Comparison of ENCODE assay signal across 9 mouse cellular contexts in genomic region chr14:33250956-33251745, GRCm38 (mm10). TPM values are rescaled to one million over a fixed set of nuclear protein-coding genes. Genes with fewer than 3 reads are reported as not detected.
DNase-seq lines count a peak whose midpoint lies in the region; ATAC-seq lines count a peak whose summit lies in the region.
"Had no signal": no experiment of that assay in that cellular context is flagged by ENCODE, and none has a peak within 500 bp of the region (broad histone marks: within the 10 kb centered on the region; RNA-seq: fewer than 3 reads in every experiment).

No protein-coding gene starts in this region.

- H3K4me1 ChIP-seq in heart, embryonic 14.5 days (ENCODE audit: control insufficient read depth in 2 of 2, insufficient read depth in 2 of 2, low read length in 2 of 2), result peaks cover 8% of the 10 kb centered on the region in 2 experiments
- H3K4me1 ChIP-seq in hindbrain, embryonic 14.5 days (replicated peaks; ENCODE audit: control insufficient read depth, insufficient read depth, low read length), result peaks cover 11% of the 10 kb centered on the region
- peaks cover 14% of the 10 kb centered on the region; the same call in 1 of the 2 replicates for H3K4me1 ChIP-seq in midbrain, embryonic 14.5 days (ENCODE audit: control insufficient read depth, insufficient read depth, low read length)

- H3K36me3 ChIP-seq in heart, embryonic 14.5 days (ENCODE audit: control insufficient read depth, insufficient read depth, low read length), result no peaks in the 10 kb centered on the region
- no peaks in the 10 kb centered on the region for H3K36me3 ChIP-seq in hindbrain, embryonic 14.5 days (replicated peaks; ENCODE audit: control insufficient read depth, insufficient read depth)
- no peaks in the 10 kb centered on the region for H3K36me3 ChIP-seq in midbrain, embryonic 14.5 days (ENCODE audit: control insufficient read depth, insufficient read depth, low read length)

- WGBS in heart, embryonic 14.5 days, result 7% methylated on average over 13 of the region's 13 CpGs
- WGBS in hindbrain, embryonic 14.5 days, result 9% methylated on average over 13 of the region's 13 CpGs
- WGBS in midbrain, embryonic 14.5 days, result 9% methylated on average over 13 of the region's 13 CpGs

- H3K4me3 ChIP-seq in heart, embryonic 14.5 days (ENCODE audit: control insufficient read depth in 1 of 2, insufficient read depth in 1 of 2, low read depth in 1 of 2, low read length in 2 of 2), result peak overlapping the region; percentile 34 to 35
- peak overlapping the region; percentile 31 for H3K4me3 ChIP-seq in hindbrain, embryonic 14.5 days (replicated peaks; ENCODE audit: low read length)
- H3K4me3 ChIP-seq in midbrain, embryonic 14.5 days (replicated peaks; ENCODE audit: low read depth, low read length), result peak overlapping the region; percentile 33

- no peaks in the 10 kb centered on the region for H3K9me3 ChIP-seq in heart, embryonic 14.5 days (ENCODE audit: control insufficient read depth, low read length)
- H3K9me3 ChIP-seq in hindbrain, embryonic 14.5 days (ENCODE audit: control insufficient read depth, low read length), result no peaks in the 10 kb centered on the region
- no peaks in the 10 kb centered on the region for H3K9me3 ChIP-seq in midbrain, embryonic 14.5 days (ENCODE audit: control insufficient read depth, low read length)

- no peak for ATAC-seq in heart, embryonic 14.5 days (ENCODE audit: insufficient number of reproducible peaks, insufficient read depth, low FRiP score, low read depth)
- ATAC-seq in hindbrain, embryonic 14.5 days (ENCODE audit: low FRiP score), result no peak
- ATAC-seq in midbrain, embryonic 14.5 days (ENCODE audit: low FRiP score, low TSS enrichment), result no peak

- no peak overlapping the region for H3K27ac ChIP-seq in heart, embryonic 14.5 days (replicated peaks in 1 of 2; ENCODE audit: control insufficient read depth in 1 of 2, insufficient read depth in 1 of 2, low read depth in 2 of 2, low read length in 2 of 2)
- no peak overlapping the region for H3K27ac ChIP-seq in hindbrain, embryonic 14.5 days
- H3K27ac ChIP-seq in midbrain, embryonic 14.5 days (replicated peaks; ENCODE audit: low read depth, low read length), result no peak overlapping the region

- DNase-seq in heart, postnatal 10 days, result no peak
- DNase-seq in adipocyte (ENCODE audit: low spot score), result peak; percentile 13
- DNase-seq in hindbrain, embryonic 14.5 days (ENCODE audit: low spot score), result no peak
- DNase-seq in midbrain, embryonic 14.5 days, result no peak
- no peak for DNase-seq in layer of hippocampus, adult 9-10 months (ENCODE audit: low spot score)
- DNase-seq in thymus, postnatal 0 days (ENCODE audit: low spot score), result no peak
- no peak for DNase-seq in kidney, postnatal 36 days

- peak overlapping the region; percentile 86 for H3K4me2 ChIP-seq in heart, embryonic 14.5 days (ENCODE audit: low read length)
- peak overlapping the region; percentile 73 for H3K4me2 ChIP-seq in hindbrain, embryonic 14.5 days (replicated peaks)
- H3K4me2 ChIP-seq in midbrain, embryonic 14.5 days (ENCODE audit: low read length), result peak overlapping the region; percentile 64

- intact Hi-C loops in heart, postnatal 10 days (cut with DNase I), result no loop called here

- peaks cover 16% of the 10 kb centered on the region; the same call in 1 of the 2 replicates for H3K27me3 ChIP-seq in heart, embryonic 14.5 days (ENCODE audit: control insufficient read depth, insufficient read depth, low read length)
- peaks cover 9% of the 10 kb centered on the region; the same call in 1 of the 2 replicates for H3K27me3 ChIP-seq in hindbrain, embryonic 14.5 days (ENCODE audit: control insufficient read depth, insufficient read depth, low read length)
- no peaks in the 10 kb centered on the region for H3K27me3 ChIP-seq in midbrain, embryonic 14.5 days (ENCODE audit: control insufficient read depth, insufficient read depth, low read length)

- peak overlapping the region; percentile 51; the same call in 1 of the 2 replicates for H3K9ac ChIP-seq in heart, embryonic 14.5 days (ENCODE audit: low read length)
- no peak overlapping the region for H3K9ac ChIP-seq in hindbrain, embryonic 14.5 days
- peak overlapping the region; percentile 28; the same call in 1 of the 2 replicates for H3K9ac ChIP-seq in midbrain, embryonic 14.5 days (replicated peaks; ENCODE audit: low read length)

RNA-seq across cellular contexts. Expression of gene Arhgap22, which starts 37.3 kb away (rescaled TPM):
- polyA plus RNA-seq in heart, embryonic 14.5 days (2014; fragmentation: Nextera tagmentation; extraction: Ambion mirVana), result 2.2 and 2.6 TPM in 2 replicates
- 1 to 10 TPM; 1.4 TPM for total RNA-seq in heart, postnatal 10 days (2021)
- 2.8 and 3.5 TPM in 2 replicates for polyA plus RNA-seq in hindbrain, embryonic 14.5 days (2014; fragmentation: Nextera tagmentation; extraction: Ambion mirVana)
- 1.3 and 1.4 TPM in 2 replicates for polyA plus RNA-seq in midbrain, embryonic 14.5 days (2014; fragmentation: Nextera tagmentation; extraction: Ambion mirVana)
- 3.1 and 3.4 TPM in 2 replicates for polyA plus RNA-seq in thymus, postnatal 0 days (2015; fragmentation: Nextera tagmentation; extraction: Ambion mirVana)
- total RNA-seq: MEL had no signal
